Mouse (Mus musculus) kidney, postnatal 10 days (tissue): ENCODE measurements around the gene Scrg1.
"Not testable (repeated sequence)": the region's sequence is repeated elsewhere in the genome, so short reads cannot be mapped to it uniquely, and the experiment has no call there.

Experiments
- DNase-seq: peaks from one replicate; pipeline ENCODE4 v3.0.0; 2021; ENCODE audit warnings: mixed read lengths

The Scrg1 gene

DNA sequence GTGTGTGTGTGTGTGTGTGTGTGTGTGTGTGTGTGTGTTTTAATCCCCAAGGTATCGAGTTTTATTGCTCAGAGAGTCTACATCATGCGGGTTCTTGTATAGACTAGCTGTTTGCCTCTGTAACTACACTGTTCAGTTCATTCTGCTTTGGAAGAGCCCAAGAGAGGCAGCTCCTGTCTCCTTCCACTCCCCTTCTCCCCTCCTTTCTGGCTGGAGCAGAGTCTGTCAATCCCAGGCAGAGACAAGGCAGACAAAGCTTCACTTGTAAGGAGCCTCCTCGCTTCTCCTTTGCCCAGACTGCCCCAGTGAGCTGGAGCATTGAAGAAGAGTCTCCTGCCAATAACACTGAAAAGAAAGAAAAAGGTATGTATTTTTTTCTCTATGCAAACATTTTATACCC is at the start of gene Scrg1:
TSS of gene Scrg1 (plus strand) at position 159 of the 400 bp plus-strand sequence.
- DNase-seq: no peak

DNA sequence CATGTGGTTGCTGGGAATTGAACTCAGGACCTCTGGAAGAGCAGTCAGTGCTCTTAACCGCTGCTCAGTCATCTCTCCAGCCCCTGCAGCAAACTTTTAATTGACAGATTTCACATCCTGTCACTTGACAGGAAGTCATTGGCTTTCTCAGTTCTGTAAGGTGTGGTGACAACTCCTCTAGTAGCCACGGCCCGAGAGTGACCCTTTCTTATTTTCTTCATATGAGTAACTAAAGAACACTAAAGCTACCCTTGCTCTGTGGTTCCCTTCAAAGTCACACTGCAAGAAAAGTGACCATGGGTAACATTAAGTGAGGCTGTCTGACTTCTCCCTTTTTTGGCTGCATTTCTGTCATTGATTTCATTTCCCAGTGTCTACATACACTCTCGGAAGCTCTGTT is 49.4 kb upstream of the Scrg1 start:
- no peak for DNase-seq

DNA sequence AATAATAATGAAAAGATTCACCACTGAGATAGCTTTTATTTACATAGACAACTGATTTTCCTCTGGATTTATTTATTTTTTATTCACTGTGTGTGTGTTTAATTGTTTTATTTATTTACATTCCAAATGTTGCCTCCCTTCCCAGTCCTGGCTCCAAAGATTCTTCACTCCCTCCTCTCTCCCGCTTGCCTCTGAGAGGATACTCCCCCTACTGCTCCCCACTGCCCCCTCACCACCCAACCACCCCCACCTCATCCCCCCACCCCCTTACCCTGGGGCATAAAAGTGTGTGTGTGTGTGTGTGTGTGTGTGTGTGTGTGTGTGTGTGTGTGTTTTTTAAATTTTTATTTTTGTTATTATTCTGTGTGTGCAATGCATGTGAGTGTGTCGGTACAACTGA is 46.4 kb upstream of the Scrg1 start:
- no peak for DNase-seq

DNA sequence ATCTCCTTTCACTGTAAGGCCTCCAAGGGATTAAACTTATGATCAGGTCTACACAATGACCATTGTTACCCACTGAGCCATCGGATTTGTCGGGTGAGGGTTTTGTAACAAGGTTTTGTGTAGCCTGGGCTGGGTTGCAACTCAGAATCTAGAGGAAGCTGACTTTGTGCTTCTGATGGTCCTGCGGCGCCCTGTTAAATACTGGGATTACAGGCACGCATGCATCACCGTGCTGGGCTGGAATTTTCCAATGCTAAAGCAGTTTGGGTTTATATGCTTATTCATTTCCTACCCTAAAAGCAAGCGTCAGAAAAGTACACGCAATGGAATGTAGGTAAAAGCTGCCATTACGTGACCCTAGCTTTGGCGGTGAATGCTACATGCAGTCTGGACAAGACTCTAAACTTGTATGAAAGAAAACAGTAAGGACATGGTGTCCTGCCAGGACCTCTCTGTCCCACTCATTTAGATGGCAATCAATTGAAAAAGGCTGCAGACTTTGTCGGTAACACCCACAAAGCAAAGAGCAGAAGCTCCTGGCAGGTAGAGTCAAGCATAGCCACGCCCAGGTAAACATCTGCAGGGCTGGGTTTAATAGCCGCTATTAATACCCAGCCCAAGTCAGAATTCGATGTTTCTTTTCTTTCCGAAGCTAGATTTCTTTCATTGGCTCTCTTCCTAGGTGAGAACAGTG is 45.8 kb upstream of the Scrg1 start:
- DNase-seq: no peak

DNA sequence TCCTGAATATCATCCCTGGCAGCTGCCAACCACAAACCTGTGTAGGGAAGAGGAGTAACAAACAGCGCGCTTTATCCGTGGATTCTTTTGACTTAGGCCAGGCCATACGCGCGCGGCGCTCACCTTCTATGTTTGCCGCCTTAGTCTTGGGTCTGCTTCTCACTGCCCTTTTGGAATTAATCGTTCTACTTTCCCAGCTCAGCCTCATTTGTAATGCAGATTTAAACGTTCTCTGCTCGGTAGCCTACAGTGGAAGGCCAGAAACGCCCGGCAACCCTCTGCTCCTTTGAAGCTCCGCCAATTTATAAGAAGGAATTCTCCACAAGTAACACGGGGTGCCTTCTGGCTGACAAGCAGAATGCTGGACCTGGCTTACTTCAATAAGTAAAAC is 45.3 kb upstream of the Scrg1 start:
- DNase-seq: peak; percentile 13

DNA sequence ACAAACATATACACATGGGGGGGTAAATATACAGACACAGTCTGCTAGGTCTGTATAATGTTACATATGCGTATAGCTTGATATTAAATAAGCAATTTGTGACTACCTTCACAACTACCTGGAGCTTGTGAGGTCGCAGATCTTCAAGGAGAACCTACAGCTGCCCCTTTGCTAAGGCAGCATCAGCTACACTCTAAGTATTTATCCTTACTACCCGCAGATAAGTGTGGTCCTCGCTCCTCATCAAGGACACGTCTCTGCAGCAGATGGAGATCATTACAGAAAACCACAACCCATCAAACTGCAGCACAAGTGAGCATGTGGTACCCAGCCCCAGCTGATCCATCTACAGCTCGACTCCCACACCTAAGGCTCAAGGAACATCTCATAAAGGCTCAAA is 44.4 kb upstream of the Scrg1 start:
- DNase-seq: no peak

DNA sequence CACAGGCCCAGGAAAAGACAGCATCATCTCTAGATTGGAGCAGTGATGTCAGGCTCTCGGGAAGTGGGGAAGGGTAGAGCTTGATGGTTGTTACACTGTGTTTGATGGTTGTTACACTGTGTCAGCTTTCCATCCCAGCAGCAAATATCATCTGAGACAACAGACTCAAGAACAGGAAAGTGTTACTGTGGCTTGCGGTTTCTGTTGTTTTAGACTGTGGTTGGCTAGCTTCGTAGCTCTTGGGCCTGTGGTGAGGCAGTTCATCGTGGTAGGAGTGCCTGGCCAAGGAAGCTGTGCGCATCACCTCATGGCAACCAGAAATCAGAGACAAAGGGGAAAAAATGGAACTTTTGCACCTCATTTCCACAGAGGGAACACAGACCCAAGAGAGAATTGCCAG is 38.9 kb upstream of the Scrg1 start:
- no peak for DNase-seq

DNA sequence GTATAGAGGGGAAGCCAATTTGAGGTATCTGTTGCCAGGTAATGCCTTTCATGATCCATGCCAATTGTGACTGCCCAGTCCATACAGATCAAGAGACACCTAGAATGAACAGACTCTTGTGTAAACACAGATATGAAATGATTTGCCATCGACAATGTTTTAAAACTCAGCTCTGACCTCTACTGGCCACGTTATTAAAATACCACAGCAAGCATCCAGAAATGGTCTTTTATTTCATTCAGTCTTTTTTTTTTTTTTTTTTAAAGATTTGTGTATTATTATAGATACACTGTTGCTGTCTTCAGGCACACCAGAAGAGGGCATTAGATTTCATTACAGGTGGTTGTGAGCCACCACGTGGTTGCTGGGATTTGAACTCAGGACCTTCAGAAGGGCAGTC is 29.6 kb upstream of the Scrg1 start:
- DNase-seq: peak; percentile 46

DNA sequence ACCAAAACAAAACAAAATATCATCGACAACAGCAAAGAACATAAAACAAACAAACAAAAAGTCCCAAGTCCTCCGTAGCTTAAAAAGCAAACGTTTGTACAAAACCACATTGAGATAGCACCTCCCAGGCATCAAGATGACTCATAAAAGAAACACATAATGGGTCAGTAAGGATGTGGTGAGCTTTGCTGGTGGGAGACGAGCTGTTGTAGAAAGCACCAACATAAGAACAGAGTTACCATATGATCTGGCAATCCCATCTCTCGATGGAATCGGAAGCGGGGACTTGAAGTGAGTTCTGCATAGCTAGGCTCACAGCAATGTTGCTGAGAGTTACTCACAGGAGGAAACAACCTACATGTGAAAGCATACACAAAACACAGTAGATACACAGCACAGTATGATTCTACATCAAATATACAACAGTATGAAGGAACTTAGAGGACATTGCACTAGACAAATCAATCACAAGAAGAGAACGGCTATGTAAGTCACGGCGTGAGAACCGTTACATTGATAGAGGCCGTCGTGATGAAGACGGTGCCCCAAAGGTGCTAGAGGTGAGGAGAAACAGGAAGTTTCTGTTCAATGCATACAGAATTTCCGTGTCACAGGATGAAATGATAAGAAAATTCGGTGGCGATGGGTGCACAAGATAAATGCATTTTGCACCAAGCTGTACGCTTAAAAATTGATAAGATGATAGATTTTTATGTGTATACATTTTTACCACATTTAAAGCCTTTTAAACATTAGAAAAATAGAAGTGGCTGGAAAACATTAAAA is 27.9 kb upstream of the Scrg1 start:
- no peak for DNase-seq

DNA sequence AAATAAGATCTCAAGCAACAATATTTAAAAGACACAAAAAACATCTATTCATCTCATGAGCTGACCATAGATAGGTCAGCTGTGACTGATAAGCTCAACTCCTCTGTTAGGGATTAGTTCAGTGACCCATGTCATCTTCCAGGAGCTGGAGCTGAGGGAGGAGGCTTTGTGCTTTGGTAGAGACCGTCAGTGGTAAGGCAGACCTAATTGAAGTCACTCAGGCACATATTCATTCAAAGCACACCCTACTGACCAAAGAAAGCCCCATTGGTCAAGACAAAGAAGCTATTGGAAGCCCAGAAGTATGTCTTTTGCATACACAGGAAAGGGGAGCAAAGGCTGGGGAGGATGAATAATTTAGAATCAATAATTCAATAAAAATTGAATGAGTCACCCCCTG is 27.2 kb upstream of the Scrg1 start:
- no peak for DNase-seq

DNA sequence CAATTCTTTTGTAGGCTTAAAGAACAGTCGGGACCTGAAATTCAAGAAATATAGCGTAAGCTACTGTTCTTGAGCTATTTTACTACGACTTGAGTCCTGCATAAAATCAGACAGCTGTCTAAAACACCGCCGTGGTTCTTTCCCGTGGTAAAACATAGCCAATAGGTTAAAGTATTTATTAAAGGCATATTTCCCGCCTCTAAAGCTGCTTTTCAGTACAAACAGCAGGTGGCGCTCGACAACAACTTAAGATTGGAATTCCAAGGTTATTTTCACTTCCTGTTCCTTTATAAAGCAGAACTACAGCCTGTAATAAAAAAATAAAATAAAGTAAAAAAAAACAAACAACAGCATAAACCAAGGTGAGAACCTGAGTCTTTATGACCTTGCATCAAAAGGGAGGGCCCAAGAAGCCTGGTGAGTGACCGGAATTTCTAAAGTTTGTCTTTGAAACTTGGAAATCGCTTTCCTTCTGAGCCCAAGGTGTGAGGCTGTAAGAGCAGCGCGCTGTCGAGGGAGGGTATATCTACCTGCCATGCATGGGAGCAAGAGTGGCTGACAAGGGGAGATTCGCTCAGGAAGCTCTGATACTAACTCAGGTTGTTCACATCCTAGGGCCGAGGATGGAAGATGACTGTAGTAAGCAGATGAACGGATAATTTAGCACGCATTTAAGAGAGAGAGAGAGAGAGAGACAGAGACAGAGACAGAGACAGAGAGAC is 26.4 kb upstream of the Scrg1 start:
- peak; percentile 85 for DNase-seq

DNA sequence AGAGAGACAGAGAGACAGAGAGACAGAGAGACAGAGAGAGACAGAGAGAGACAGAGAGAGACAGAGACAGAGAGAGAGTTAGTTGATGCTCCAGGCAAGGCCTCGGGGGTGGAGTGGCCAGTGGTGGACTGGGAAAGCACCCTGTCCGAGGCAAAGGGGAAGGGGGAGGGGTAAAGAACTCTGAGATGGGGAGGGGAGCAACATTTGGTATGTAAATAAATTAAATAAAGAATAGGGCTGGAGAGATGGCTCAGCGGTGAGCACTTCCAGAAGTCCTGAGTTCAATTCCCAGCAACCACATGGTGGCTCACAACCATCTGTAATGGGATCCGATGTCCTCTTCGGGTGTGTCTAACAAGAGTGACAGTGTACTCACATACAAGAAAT is 25.8 kb upstream of the Scrg1 start:
- DNase-seq: not testable (repeated sequence)

DNA sequence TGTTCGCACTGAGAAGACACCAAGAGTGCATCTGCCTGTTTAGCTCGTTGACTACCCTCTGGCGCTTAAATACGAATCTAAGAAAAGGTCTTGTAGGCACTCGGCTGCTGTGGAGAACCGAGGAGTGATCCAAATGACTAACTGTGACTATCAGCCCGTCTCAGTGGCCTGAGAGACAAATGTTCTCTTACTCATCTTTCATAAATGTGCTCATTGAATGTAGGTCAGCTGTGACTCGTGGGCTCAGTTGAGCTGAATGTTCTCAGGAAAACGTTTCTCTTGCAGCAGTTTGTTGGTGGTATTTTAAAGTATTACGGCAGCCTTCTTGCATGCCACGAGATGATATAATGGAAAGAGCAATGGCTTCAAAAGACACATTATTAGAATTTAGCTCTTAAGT is 24.8 kb upstream of the Scrg1 start:
- no peak for DNase-seq

DNA sequence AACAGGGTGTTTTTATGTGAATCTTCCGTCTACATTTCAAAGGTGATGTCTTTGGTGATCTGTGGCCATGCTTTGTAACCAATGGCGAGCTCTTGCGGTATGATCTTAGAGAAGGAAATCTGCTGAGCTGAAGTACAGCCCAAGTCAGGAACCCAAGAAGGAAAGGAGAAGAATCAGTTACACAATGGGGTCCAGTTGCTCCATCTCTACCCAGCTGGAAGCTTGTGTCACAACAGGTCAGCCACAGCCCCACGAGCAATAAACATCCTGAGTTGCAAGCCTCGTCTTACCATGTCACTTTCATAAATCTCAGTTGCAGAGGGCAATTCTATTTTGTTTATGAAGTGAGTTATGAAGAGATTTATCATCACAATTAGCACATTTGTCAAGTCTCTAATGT is 22.9 kb upstream of the Scrg1 start:
- no peak for DNase-seq

DNA sequence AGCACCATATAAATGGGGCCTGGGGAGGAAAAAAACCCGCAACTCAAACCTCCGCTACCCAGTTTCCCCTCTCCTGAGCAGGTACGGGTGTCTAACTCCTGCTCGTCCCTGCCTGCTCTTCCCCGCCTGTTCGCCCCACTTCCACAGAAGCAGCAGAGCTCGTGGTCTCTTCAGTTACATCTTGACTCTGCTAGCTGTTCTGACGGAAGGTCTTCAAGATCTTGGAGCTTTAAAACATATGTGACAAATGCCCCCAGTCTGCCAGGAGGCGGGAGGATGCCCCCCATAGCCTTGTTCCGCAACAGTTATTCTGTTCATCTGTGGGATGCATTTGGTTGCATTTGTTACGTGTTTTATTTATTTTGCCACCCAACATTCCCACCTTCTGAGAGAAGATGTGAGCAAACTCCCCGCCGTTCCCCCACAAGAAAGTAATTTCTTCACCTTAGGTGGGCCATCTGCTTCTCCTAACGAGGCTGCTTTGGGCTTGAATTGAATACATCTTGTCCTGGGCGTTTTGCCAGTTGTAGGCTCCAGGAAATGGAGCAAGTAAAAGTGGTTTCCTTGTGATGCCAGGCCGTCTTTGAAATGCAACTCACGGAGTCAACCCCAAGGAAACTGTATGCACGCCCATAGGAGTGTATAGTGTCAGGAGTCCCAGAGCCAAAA is 19.8 kb upstream of the Scrg1 start:
- DNase-seq: peak; percentile 42

DNA sequence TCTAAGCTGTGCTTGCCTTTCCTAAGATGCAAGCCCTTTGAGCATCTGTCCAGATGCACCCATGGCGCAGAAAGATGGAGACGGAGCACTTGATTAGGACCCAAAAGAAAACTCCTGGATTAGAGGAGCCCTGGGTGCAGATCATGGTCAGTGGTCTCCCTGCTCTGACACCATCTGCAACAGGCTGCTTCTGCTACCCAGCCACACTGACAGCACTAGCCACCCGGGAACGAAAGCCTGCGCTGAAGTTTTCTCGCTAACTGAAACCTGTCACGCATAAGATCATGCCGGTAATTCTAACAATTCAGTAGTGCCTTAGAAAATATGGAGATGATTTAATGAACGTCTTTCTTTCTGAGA is 19.3 kb upstream of the Scrg1 start:
- no peak for DNase-seq

DNA sequence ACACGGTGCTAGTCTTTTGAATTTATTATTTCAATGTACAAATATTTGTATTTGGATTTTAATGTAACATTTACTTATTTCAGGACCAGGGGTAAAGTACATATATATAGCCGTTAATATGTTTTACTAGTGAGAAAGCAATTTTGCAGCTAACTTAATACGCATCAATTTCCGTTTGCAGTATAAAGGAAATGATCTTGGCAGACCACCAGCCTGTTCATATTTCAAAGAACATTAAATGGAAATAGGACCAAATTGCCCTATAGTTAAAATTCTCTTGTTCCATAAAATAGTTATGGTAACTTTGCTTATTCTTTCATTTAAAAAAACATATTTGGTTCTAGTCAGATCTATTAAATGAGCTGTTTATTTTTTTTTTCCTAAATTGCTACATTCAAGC is 14.6 kb upstream of the Scrg1 start:
- no peak for DNase-seq

DNA sequence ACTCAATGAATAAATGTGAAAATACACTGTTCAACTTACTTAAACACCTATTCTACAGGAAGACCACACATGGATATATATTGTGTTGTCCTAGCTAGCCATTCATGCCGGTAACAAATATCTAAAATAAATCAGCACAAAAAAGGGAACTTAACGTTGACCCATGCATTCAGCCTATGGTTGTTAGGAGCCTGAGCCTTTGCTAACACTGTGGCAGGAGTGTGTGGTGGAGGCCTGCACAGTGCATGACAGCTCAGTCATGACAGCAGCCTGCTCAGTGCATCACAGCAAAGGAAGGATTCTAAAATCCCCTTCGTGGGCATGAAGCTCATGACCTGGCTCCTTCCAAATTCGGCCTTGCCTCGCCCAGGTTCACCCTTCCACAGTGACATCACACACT is 14.2 kb upstream of the Scrg1 start:
- no peak for DNase-seq

DNA sequence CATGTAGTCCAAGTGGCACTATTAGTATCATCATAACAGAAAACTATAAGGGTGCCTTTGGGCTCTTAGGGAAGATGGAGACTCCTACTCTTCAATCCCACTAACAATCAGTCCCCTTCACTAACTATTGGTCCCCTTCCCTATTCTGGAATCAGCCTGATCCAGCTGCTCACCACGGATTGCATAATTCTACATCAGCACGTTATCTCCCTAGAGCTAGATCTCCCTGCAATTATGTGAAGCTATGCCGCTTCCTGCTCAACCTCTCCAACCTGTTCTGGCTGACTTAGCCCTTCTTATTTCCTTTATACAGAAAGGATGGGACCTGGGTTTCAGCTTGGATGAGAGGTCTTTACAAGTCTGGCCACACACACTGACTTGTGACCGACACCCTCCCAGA is 12.4 kb upstream of the Scrg1 start:
- no peak for DNase-seq

DNA sequence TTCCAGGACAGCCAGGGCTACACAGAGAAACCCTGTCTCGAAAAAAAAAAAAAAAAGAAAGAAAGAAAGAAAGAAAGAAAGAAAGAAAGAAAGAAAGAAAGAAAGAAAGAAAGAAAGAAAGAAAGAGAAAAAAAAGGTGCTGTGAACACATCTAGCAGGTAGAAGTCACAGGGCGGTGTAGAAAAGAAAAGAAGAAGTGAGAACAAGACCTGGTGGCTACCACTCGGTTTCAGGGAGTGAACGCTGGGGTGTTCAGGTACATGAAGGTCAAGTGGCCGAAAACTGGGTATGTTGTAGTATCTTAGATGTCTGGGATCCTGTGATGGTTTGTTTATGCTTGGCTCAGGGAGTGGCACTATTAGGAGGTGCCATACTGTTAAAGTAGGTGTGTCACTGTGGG is 9.8 kb upstream of the Scrg1 start:
- not testable (repeated sequence) for DNase-seq

DNA sequence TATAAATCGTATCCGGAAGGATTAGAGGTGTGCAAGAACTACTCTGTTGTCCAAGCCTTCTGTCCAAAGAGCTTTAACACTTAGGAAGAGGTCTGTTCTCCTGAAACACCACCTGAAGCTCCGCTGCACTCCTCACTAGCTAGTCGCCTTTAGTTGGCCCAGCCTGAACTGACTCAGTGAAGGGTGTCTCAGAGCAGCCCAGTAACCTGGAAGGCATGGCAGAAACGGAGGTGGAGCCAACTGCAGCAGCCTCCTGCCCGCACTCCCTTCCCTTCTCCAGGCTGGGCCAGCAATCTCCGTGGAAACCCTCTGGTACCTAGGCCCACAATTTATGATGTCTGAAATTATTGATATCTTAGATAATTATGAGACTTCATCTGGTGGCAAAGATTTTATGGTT is 5.0 kb upstream of the Scrg1 start:
- no peak for DNase-seq

DNA sequence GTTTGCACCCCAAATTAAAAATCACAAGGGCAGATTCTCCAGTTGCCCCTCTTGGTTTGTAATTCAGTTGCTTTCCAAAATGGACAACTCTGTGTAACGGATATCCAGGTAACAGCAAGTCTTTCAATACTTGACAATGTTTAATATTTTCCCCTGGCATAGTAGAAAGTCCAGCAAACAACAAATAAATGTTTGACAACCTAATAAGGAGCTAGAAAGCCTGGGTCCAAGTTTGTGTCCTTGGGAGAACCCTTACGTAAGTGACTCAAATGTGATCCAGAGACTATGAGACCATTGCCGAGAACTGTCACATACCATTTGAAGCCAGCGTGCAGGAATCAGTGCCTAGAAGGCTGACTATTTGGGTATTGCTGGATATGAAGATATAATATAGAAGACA is 3.8 kb upstream of the Scrg1 start:
- no peak for DNase-seq

DNA sequence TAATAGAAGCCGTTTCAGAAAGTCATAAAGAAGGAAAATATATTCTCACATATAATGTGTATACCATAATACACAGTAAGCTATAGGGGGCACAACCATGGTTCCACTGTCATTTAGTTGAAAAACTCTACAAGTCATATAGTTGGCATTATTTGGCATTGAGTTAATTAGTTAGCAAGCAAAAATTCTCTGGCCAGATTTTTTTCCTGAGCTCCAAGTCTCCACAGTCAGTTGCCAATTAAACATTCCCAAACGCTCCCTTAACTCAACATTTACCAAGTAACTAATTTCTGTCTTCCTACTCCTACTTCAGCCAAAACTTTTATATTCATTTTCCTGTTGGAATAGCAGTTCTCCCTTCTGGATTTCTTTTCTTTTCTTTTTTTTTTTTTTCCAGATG is 2.4 kb upstream of the Scrg1 start:
- DNase-seq: no peak

DNA sequence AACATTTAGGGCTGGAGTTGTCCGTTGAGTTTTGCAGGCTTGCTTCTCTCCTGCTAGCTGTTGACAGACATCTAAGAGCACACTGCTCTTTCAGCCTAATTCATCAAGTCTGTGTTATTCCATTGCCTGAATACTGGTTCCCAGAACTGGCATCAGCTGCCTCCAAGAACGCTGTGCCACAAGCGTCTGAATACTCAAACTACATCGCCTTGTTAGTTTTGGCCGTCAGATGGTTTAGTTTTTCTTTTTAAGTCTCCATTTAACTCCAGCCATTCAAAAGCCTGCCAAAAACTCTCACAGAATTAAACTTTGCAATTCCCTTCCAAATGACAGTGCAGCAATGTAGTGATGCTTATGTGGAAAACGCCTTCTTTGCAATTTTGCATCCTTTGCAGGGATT is 1.4 kb downstream of the Scrg1 start:
- no peak for DNase-seq
